Mouse (Mus musculus) lung, postnatal 0 days (tissue): Measurements from ENCODE around the gene Robo2.

ENCODE experiments used
- CTCF ChIP-seq: IDR thresholded peaks from 2 replicates; pipeline ENCODE4 v1.5.1; 2016; ENCODE audit warnings: antibody characterized with exemption, mild to moderate bottlenecking
- EP300 ChIP-seq: IDR thresholded peaks from 2 replicates; pipeline ENCODE4 v1.6.1; 2016; ENCODE audit warnings: antibody characterized with exemption, mild to moderate bottlenecking, control low read depth

DNA sequence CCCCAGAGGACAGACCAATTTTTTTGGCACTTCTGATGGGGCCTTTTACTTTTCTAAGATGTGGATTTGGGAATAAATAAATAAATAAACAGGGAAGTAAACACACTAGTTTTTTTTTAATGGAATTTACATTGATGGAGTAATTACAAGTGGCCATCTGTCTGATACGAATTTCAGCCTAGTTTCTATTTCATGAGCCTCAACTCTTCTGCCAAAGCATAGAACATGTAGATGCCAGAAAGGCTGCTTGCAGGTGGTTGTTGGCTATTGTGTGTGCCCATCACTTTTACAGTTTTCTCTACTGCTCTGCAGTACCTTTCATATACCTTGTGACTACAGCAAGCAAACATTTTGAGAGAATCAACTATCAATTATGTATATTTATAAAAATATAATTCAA lies 355.4 kb downstream of the Robo2 start:
- TF ChIP-seq CTCF (no peak), EP300 (no peak)
